Comparison of ENCODE assay signal across 16 mouse cellular contexts in genomic region chr12:79524941-79525871, GRCm38 (mm10).
DNase-seq lines count a peak whose midpoint lies in the region; ATAC-seq and TF ChIP-seq lines count a peak whose summit lies in the region.
"Had no signal": no experiment of that assay in that cellular context is flagged by ENCODE, and none has a peak within 500 bp of the region (broad histone marks: within the 10 kb centered on the region; RNA-seq: fewer than 3 reads in every experiment).

No protein-coding gene starts in this region.

- H3K4me2 ChIP-seq in CH12.LX (ENCODE audit: insufficient read depth, low read depth, poor library complexity, severe bottlenecking): no peak overlapping the region
- H3K4me2 ChIP-seq in intestine, embryonic 16.5 days (ENCODE audit: low read depth, low read length): no peak overlapping the region
- H3K4me2 ChIP-seq: heart, embryonic 15.5 days; hindbrain, embryonic 13.5 days; midbrain, embryonic 15.5 days; neural tube, embryonic 12.5 days had no signal

- peaks cover 0 to 9% of the 10 kb centered on the region in 2 experiments for H3K36me3 ChIP-seq in CH12.LX (replicated peaks in 1 of 2; ENCODE audit: control insufficient read depth in 1 of 2, insufficient read depth in 1 of 2, low read length in 1 of 2)
- H3K36me3 ChIP-seq in intestine, embryonic 16.5 days (ENCODE audit: control insufficient read depth, insufficient read depth, low read length): no peaks in the 10 kb centered on the region; the same call in 1 of the 2 replicates
- H3K36me3 ChIP-seq: heart, embryonic 15.5 days; midbrain, embryonic 15.5 days; neural tube, embryonic 12.5 days had no signal

- TF ChIP-seq CTCF in gastrocnemius, adult 2 months (IDR thresholded peaks at IDR 0.05): peak; percentile 53
- TF ChIP-seq CTCF in layer of hippocampus, adult 2 months (conservative IDR thresholded peaks at IDR 0.05): peak; percentile 61
- 0 out of 4 replicates have a peak, but pooled peaks of 1 of the 2 experiments have one; percentile 10 for TF ChIP-seq CTCF in CH12.LX (conservative IDR thresholded peaks at IDR 0.05 in 1 of 2, IDR thresholded peaks at IDR 0.05 in 1 of 2; ENCODE audit: low read depth in 2 of 2, low read length in 2 of 2)

- H3K27me3 ChIP-seq in CH12.LX (replicated peaks): no peaks in the 10 kb centered on the region
- no peaks in the 10 kb centered on the region for H3K27me3 ChIP-seq in intestine, embryonic 16.5 days (replicated peaks; ENCODE audit: control insufficient read depth, insufficient read depth, low read length)
- H3K27me3 ChIP-seq: heart, embryonic 15.5 days; hindbrain, embryonic 13.5 days; midbrain, embryonic 15.5 days; neural tube, embryonic 12.5 days had no signal

- WGBS in intestine, embryonic 16.5 days: 53% methylated on average over 14 of the region's 14 CpGs

- H3K9ac ChIP-seq in CH12.LX (ENCODE audit: insufficient read depth, low read depth): no peak overlapping the region
- H3K9ac ChIP-seq in intestine, embryonic 16.5 days (ENCODE audit: low read depth, low read length): no peak overlapping the region
- H3K9ac ChIP-seq: heart, embryonic 15.5 days; hindbrain, embryonic 13.5 days; midbrain, embryonic 15.5 days; neural tube, embryonic 12.5 days had no signal

- no peak overlapping the region for H3K4me3 ChIP-seq in gastrocnemius, adult 2 months
- H3K4me3 ChIP-seq in layer of hippocampus, adult 2 months: no peak overlapping the region
- no peak overlapping the region for H3K4me3 ChIP-seq in CH12.LX (replicated peaks in 1 of 3; ENCODE audit: low read depth in 2 of 3, low read length in 2 of 3, poor library complexity in 1 of 3)
- no peak overlapping the region for H3K4me3 ChIP-seq in intestine, embryonic 16.5 days (ENCODE audit: low read length)
- H3K4me3 ChIP-seq: heart, embryonic 15.5 days; hindbrain, embryonic 13.5 days; midbrain, embryonic 15.5 days; neural tube, embryonic 12.5 days had no signal

- no peak for TF ChIP-seq EP300 in CH12.LX (IDR thresholded peaks at IDR 0.05; ENCODE audit: low read length)

- peaks cover 3 to 11% of the 10 kb centered on the region in 2 experiments; a peak in 3 of 4 replicates for H3K4me1 ChIP-seq in CH12.LX (ENCODE audit: control insufficient read depth in 1 of 2, insufficient read depth in 2 of 2)
- peaks cover 16% of the 10 kb centered on the region for H3K4me1 ChIP-seq in intestine, embryonic 16.5 days (ENCODE audit: control insufficient read depth, insufficient read depth, low read length)
- H3K4me1 ChIP-seq: heart, embryonic 15.5 days; neural tube, embryonic 12.5 days had no signal

- peak; percentile 8; the same call in 1 of the 2 replicates for TF ChIP-seq RAD21 in CH12.LX (IDR thresholded peaks at IDR 0.05; ENCODE audit: low read depth, low read length)

- H3K79me2 ChIP-seq in CH12.LX (replicated peaks; ENCODE audit: control insufficient read depth, extremely low read depth, insufficient read depth, poor library complexity, severe bottlenecking): no peaks in the 10 kb centered on the region

- in situ Hi-C loops in CH12.LX (cut with MboI; ENCODE audit: low pct_ligation_motif_present, low pct_unique_long_range_greater_than_20kb, low sequenced_read_pairs): no loop called here

- dilution Hi-C loops in CH12.LX (cut with MboI; ENCODE audit: extremely low pct_ligation_motif_present, extremely low pct_unique_long_range_greater_than_20kb, low sequenced_read_pairs): no loop called here

- TF ChIP-seq POLR2A in CH12.LX (IDR thresholded peaks at IDR 0.05; ENCODE audit: low read depth, low read length): no peak

- peak; percentile 51 for ATAC-seq in intestine, embryonic 16.5 days
- ATAC-seq: forebrain, embryonic 16.5 days; midbrain, embryonic 15.5 days had no signal

- intact Hi-C loops in gastrocnemius, adult 2 months (cut with DNase I): loop anchor here (5.0 kb wide), 1 partner anchor 607 kb away; no protein-coding TSS in a partner anchor
- intact Hi-C loops in gastrocnemius, postnatal 36 days (cut with DNase I): no loop called here

- H3K9me3 ChIP-seq in CH12.LX (replicated peaks; ENCODE audit: low read length): no peaks in the 10 kb centered on the region
- H3K9me3 ChIP-seq in intestine, embryonic 16.5 days (ENCODE audit: control insufficient read depth, low read length): no peaks in the 10 kb centered on the region; the same call in 1 of the 2 replicates
- H3K9me3 ChIP-seq: heart, embryonic 15.5 days; hindbrain, embryonic 13.5 days; midbrain, embryonic 15.5 days; neural tube, embryonic 12.5 days had no signal

- H3K27ac ChIP-seq in gastrocnemius, adult 2 months: no peak overlapping the region
- H3K27ac ChIP-seq in layer of hippocampus, adult 2 months: no peak overlapping the region
- no peak overlapping the region for H3K27ac ChIP-seq in CH12.LX (ENCODE audit: insufficient read depth, low read depth)
- H3K27ac ChIP-seq in intestine, embryonic 16.5 days (ENCODE audit: low read length): peak overlapping the region; percentile 55
- H3K27ac ChIP-seq: heart, embryonic 15.5 days; hindbrain, embryonic 13.5 days; midbrain, embryonic 15.5 days; neural tube, embryonic 12.5 days had no signal

- DNase-seq in gastrocnemius, adult 2 months: no peak
- no peak for DNase-seq in gastrocnemius, postnatal 36 days
- DNase-seq in layer of hippocampus, adult 2 months (ENCODE audit: low spot score in 2 of 2): no peak
- DNase-seq in layer of hippocampus, postnatal 36 days: no peak
- DNase-seq in CH12.LX (ENCODE audit: extremely low read depth): no peak
- no peak for DNase-seq in ovary, postnatal 36 days (ENCODE audit: low spot score)
- no peak for DNase-seq in adrenal gland, postnatal 10 days
- DNase-seq: adrenal gland, adult 8-10 months; gastrocnemius, postnatal 25 days; spleen, adult 18-20 months had no signal

TF ChIP-seq in CH12.LX, 34 proteins besides CTCF, POLR2A, EP300 and RAD21:
- TF ChIP-seq ZC3H11A (IDR thresholded peaks at IDR 0.05; ENCODE audit: low read depth, low read length) (no peak), ZNF384 (IDR thresholded peaks at IDR 0.05; ENCODE audit: low read depth, low read length) (no peak)
